Comparison of ENCODE assay signal across 26 mouse cellular contexts in the genomic region with DNA sequence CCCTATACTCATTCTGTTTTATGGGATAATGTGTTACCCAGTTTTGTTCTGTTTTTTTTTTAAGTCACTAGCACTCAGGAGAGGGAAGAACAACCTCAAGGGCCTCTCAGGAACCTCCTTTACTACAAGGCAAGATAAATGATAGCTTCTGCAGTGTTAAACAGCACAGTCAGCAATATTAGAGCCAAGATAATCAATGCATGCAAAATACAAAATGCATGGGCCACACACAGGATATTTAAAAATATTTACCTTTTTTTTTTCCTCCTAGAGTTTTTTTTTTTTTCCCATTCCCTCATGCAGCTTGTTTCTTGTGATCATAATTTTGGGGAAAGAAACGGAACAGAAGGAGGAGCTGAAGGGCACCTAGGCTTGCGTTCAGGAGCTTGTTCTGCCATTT.
"Had no signal": no experiment of that assay in that cellular context is flagged by ENCODE, and none has a peak within 500 bp of the region (broad histone marks: within the 10 kb centered on the region; RNA-seq: fewer than 3 reads in every experiment).

No protein-coding gene starts in this region.

- H3K9ac ChIP-seq: embryonic facial prominence, embryonic 12.5 days; embryonic facial prominence, embryonic 13.5 days; embryonic facial prominence, embryonic 15.5 days; forebrain, embryonic 12.5 days; forebrain, embryonic 13.5 days; forebrain, embryonic 15.5 days; forebrain, postnatal 0 days had no signal

- H3K27ac ChIP-seq: embryonic facial prominence, embryonic 10.5 days; embryonic facial prominence, embryonic 12.5 days; embryonic facial prominence, embryonic 13.5 days; embryonic facial prominence, embryonic 15.5 days; forebrain, embryonic 10.5 days; forebrain, embryonic 12.5 days; forebrain, embryonic 13.5 days; forebrain, embryonic 15.5 days; gastrocnemius, adult 2 months; heart, adult 2 months; heart, embryonic 10.5 days had no signal

- ATAC-seq: forebrain, embryonic 13.5 days; forebrain, embryonic 14.5 days; forebrain, embryonic 15.5 days; forebrain, embryonic 16.5 days; forebrain, postnatal 0 days had no signal

- H3K9me3 ChIP-seq: embryonic facial prominence, embryonic 12.5 days; embryonic facial prominence, embryonic 15.5 days; forebrain, embryonic 12.5 days; forebrain, embryonic 15.5 days had no signal

- H3K36me3 ChIP-seq: embryonic facial prominence, embryonic 10.5 days; embryonic facial prominence, embryonic 12.5 days; embryonic facial prominence, embryonic 13.5 days; embryonic facial prominence, embryonic 15.5 days; forebrain, embryonic 10.5 days; forebrain, embryonic 12.5 days; forebrain, embryonic 15.5 days; heart, embryonic 10.5 days had no signal

- DNase-seq: cerebellum, adult 9-11 months; cerebellum, postnatal 14 days; cerebellum, postnatal 25 days; cerebellum, postnatal 36 days; embryo, embryonic 11 days; forebrain, postnatal 0 days; gastrocnemius, adult 2 months; gastrocnemius, postnatal 10 days; gastrocnemius, postnatal 14 days; gastrocnemius, postnatal 25 days; gastrocnemius, postnatal 36 days; heart, adult 11 months; heart, adult 18-20 months; heart, adult 2 months had no signal

- H3K4me3 ChIP-seq: embryonic facial prominence, embryonic 10.5 days; embryonic facial prominence, embryonic 12.5 days; embryonic facial prominence, embryonic 13.5 days; embryonic facial prominence, embryonic 15.5 days; erythroblast, embryonic 14.5 days; forebrain, embryonic 10.5 days; forebrain, embryonic 12.5 days; forebrain, embryonic 13.5 days; forebrain, embryonic 15.5 days; gastrocnemius, adult 2 months; heart, adult 2 months; heart, embryonic 10.5 days had no signal

- H3K4me1 ChIP-seq: embryonic facial prominence, embryonic 12.5 days; embryonic facial prominence, embryonic 13.5 days; embryonic facial prominence, embryonic 15.5 days; forebrain, embryonic 10.5 days; forebrain, embryonic 12.5 days; forebrain, embryonic 13.5 days; forebrain, embryonic 15.5 days; heart, embryonic 10.5 days had no signal
